Mouse (Mus musculus) lung, embryonic 15.5 days (tissue): ENCODE measurements around the gene Apela. TPM values are rescaled to one million over a fixed set of nuclear protein-coding genes. Genes with fewer than 3 reads are reported as not detected.
A peak's percentile ranks its signal among the peaks of the same experiment; 100 is the strongest.

Experiments used
- ATAC-seq: fragments of 200-750 bp; cut with Nextera tagmentation; 2 replicates; pipeline ENCODE4 v1.8.0; 2017; ENCODE audit warnings: moderate number of reproducible peaks, borderline replicate concordance; ENCODE audit not compliant: low FRiP score, low TSS enrichment; ENCODE audit errors: extremely low read depth
- H3K27ac ChIP-seq: fragments of 300-500 bp; sonication (generic); 2 replicates; pipeline ENCODE4 v1.5.1; 2015; ENCODE audit warnings: moderate library complexity, mild to moderate bottlenecking, inconsistent platforms
- H3K27me3 ChIP-seq: fragments of 300-500 bp; sonication (generic); 2 replicates; pipeline ENCODE4 v1.6.1; 2015; ENCODE audit warnings: inconsistent platforms
- H3K36me3 ChIP-seq: fragments of 300-500 bp; sonication (generic); 2 replicates; pipeline ENCODE4 v1.6.1; 2015; ENCODE audit warnings: inconsistent platforms
- H3K4me1 ChIP-seq: fragments of 300-500 bp; sonication (generic); 2 replicates; pipeline ENCODE4 v1.6.1; 2015; ENCODE audit warnings: inconsistent platforms
- H3K4me2 ChIP-seq: fragments of 300-500 bp; sonication (generic); 2 replicates; pipeline ENCODE4 v1.6.1; 2015; ENCODE audit warnings: inconsistent platforms, mild to moderate bottlenecking, moderate library complexity
- H3K4me3 ChIP-seq: fragments of 300-500 bp; sonication (generic); 2 replicates; pipeline ENCODE4 v1.5.1; 2015; ENCODE audit warnings: mild to moderate bottlenecking, inconsistent platforms
- H3K9ac ChIP-seq: fragments of 300-500 bp; sonication (generic); 2 replicates; pipeline ENCODE4 v1.6.1; 2015; ENCODE audit warnings: inconsistent platforms
- H3K9me3 ChIP-seq: fragments of 300-500 bp; sonication (generic); 2 replicates; pipeline ENCODE4 v1.6.1; 2016; ENCODE audit warnings: inconsistent platforms
- WGBS: fragments of 180-500 bp; shearing (Covaris S2); methylation state at CpG from one replicate; pipeline ENCODE4 v1.1.7; 2015; 5-methylcytosine and 5-hydroxymethylcytosine counted together
- polyA plus RNA-seq: library from polyadenylated mRNA; unstranded; fragments of >200 nt; fragmentation: Nextera tagmentation; extraction: Ambion mirVana; gene quantifications from 2 replicates; pipeline ENCODE4 v1.2.1, GENCODE M21; 2015

Apela gene
- 0.90 and 1.3 TPM in 2 replicates for polyA plus RNA-seq

GRCm38 (mm10) chr8:65037117-65037533, at the start of gene Apela:
Apela (minus strand) TSS chr8:65037336.
- no peaks in the 10 kb centered on the region for H3K9me3 ChIP-seq
- peaks cover 9% of the 10 kb centered on the region; the same call in 1 of the 2 replicates for H3K4me1 ChIP-seq
- no peaks in the 10 kb centered on the region for H3K36me3 ChIP-seq
- H3K9ac ChIP-seq = peak within 1 kb of the TSS; percentile 27; the same call in 1 of the 2 replicates
- under 1% methylated on average over 8 of the region's 8 CpGs for WGBS
- peak within 1 kb of the TSS; percentile 63 for H3K4me2 ChIP-seq
- H3K27ac ChIP-seq = no peak within 1 kb of the TSS
- H3K27me3 ChIP-seq = no peaks in the 10 kb centered on the region
- ATAC-seq = peak; percentile 83; the same call in 1 of the 2 replicates
- peak within 1 kb of the TSS; percentile 32 for H3K4me3 ChIP-seq

GRCm38 (mm10) chr8:65085680-65086079, 48.5 kb upstream of the Apela start:
- Histone ChIP-seq H3K9me3 (no peaks in the 10 kb centered on the region), H3K27ac (no peak overlapping the region), H3K36me3 (no peaks in the 10 kb centered on the region), H3K4me3 (no peak overlapping the region), H3K27me3 (no peaks in the 10 kb centered on the region), H3K4me1 (no peaks in the 10 kb centered on the region), H3K9ac (no peak overlapping the region), H3K4me2 (no peak overlapping the region)
- 74% methylated on average over 2 of the region's 2 CpGs for WGBS
- ATAC-seq = no peak

- no peak for ATAC-seq
These were observed 43.6 kb upstream of the Apela start for GRCm38 (mm10) chr8:65080731-65081130.

GRCm38 (mm10) chr8:65074733-65075132, 37.6 kb upstream of the Apela start, which contains the start of gene Gm10663:
Gm10663 (plus strand) TSS chr8:65075033.
- Histone ChIP-seq H3K27ac (no peak within 1 kb of the TSS), H3K27me3 (no peaks in the 10 kb centered on the region), H3K4me2 (no peak within 1 kb of the TSS), H3K4me3 (no peak within 1 kb of the TSS), H3K36me3 (no peaks in the 10 kb centered on the region), H3K4me1 (no peaks in the 10 kb centered on the region), H3K9me3 (no peaks in the 10 kb centered on the region), H3K9ac (no peak within 1 kb of the TSS)
- 84% methylated on average over 2 of the region's 2 CpGs for WGBS
- ATAC-seq = no peak

More at GRCm38 (mm10) chr8:65080731-65081130, 43.6 kb upstream of the Apela start:
- H3K9me3 ChIP-seq = no peaks in the 10 kb centered on the region
- no peaks in the 10 kb centered on the region for H3K4me1 ChIP-seq
- no peak overlapping the region for H3K4me3 ChIP-seq
- H3K9ac ChIP-seq = no peak overlapping the region
- H3K4me2 ChIP-seq = no peak overlapping the region
- H3K27me3 ChIP-seq = no peaks in the 10 kb centered on the region
- WGBS = 57% methylated on average over 9 of the region's 9 CpGs
- H3K36me3 ChIP-seq = no peaks in the 10 kb centered on the region
- H3K27ac ChIP-seq = no peak overlapping the region

- Histone ChIP-seq H3K4me1 (no peaks in the 10 kb centered on the region), H3K9me3 (no peaks in the 10 kb centered on the region), H3K36me3 (no peaks in the 10 kb centered on the region), H3K4me2 (no peak overlapping the region), H3K4me3 (no peak overlapping the region), H3K9ac (no peak overlapping the region), H3K27me3 (no peaks in the 10 kb centered on the region), H3K27ac (no peak overlapping the region)
- WGBS = 62% methylated on average over 4 of the region's 4 CpGs
- ATAC-seq = no peak
These were observed 33.9 kb upstream of the Apela start for GRCm38 (mm10) chr8:65070996-65071395.

- 93% methylated on average over 4 of the region's 4 CpGs for WGBS
- Histone ChIP-seq H3K27ac (no peak overlapping the region), H3K4me2 (no peak overlapping the region), H3K27me3 (no peaks in the 10 kb centered on the region), H3K4me1 (no peaks in the 10 kb centered on the region), H3K4me3 (no peak overlapping the region), H3K9ac (no peak overlapping the region), H3K36me3 (no peaks in the 10 kb centered on the region), H3K9me3 (no peaks in the 10 kb centered on the region)
- no peak for ATAC-seq
These were observed 31.3 kb upstream of the Apela start for GRCm38 (mm10) chr8:65068473-65068819.

- no peak overlapping the region for H3K27ac ChIP-seq
- no peak overlapping the region for H3K4me2 ChIP-seq
- no peak overlapping the region for H3K4me3 ChIP-seq
- no peak for ATAC-seq
- H3K9me3 ChIP-seq = no peaks in the 10 kb centered on the region
- H3K36me3 ChIP-seq = no peaks in the 10 kb centered on the region
- H3K4me1 ChIP-seq = no peaks in the 10 kb centered on the region
- no peak overlapping the region for H3K9ac ChIP-seq
- H3K27me3 ChIP-seq = no peaks in the 10 kb centered on the region
- WGBS = 48% methylated on average over 10 of the region's 10 CpGs
These were observed 30.7 kb upstream of the Apela start for GRCm38 (mm10) chr8:65067694-65068472.

- Histone ChIP-seq H3K4me3 (no peak overlapping the region), H3K4me2 (no peak overlapping the region), H3K27ac (no peak overlapping the region), H3K36me3 (no peaks in the 10 kb centered on the region), H3K27me3 (no peaks in the 10 kb centered on the region), H3K9ac (no peak overlapping the region), H3K9me3 (no peaks in the 10 kb centered on the region), H3K4me1 (no peaks in the 10 kb centered on the region)
- WGBS = 90% methylated on average over 4 of the region's 4 CpGs
- ATAC-seq = no peak
These were observed 29.9 kb upstream of the Apela start for GRCm38 (mm10) chr8:65067031-65067430.

GRCm38 (mm10) chr8:65065622-65066021, 28.5 kb upstream of the Apela start:
- ATAC-seq = no peak
- WGBS = 98% methylated on average over 3 of the region's 3 CpGs
- no peak overlapping the region for H3K9ac ChIP-seq

GRCm38 (mm10) chr8:65064071-65064470, 26.9 kb upstream of the Apela start:
- ATAC-seq = no peak
- no peak overlapping the region for H3K9ac ChIP-seq
- no peaks in the 10 kb centered on the region for H3K27me3 ChIP-seq
- H3K27ac ChIP-seq = no peak overlapping the region
- no peaks in the 10 kb centered on the region for H3K36me3 ChIP-seq
- H3K4me2 ChIP-seq = no peak overlapping the region
- WGBS = 66% methylated on average over 2 of the region's 2 CpGs
- H3K4me1 ChIP-seq = no peaks in the 10 kb centered on the region
- no peak overlapping the region for H3K4me3 ChIP-seq
- no peaks in the 10 kb centered on the region for H3K9me3 ChIP-seq

More at GRCm38 (mm10) chr8:65065622-65066021, 28.5 kb upstream of the Apela start:
- Histone ChIP-seq H3K4me3 (no peak overlapping the region), H3K27ac (no peak overlapping the region), H3K4me2 (no peak overlapping the region), H3K36me3 (no peaks in the 10 kb centered on the region), H3K4me1 (no peaks in the 10 kb centered on the region), H3K27me3 (no peaks in the 10 kb centered on the region), H3K9me3 (no peaks in the 10 kb centered on the region)

GRCm38 (mm10) chr8:65062195-65062594, 25.1 kb upstream of the Apela start:
- Histone ChIP-seq H3K27ac (no peak overlapping the region), H3K4me3 (no peak overlapping the region), H3K9ac (no peak overlapping the region), H3K27me3 (no peaks in the 10 kb centered on the region), H3K4me1 (no peaks in the 10 kb centered on the region), H3K4me2 (no peak overlapping the region), H3K9me3 (no peaks in the 10 kb centered on the region), H3K36me3 (no peaks in the 10 kb centered on the region)
- 82% methylated on average over 4 of the region's 4 CpGs for WGBS
- ATAC-seq = no peak

- H3K9me3 ChIP-seq = no peaks in the 10 kb centered on the region
- no peaks in the 10 kb centered on the region for H3K27me3 ChIP-seq
- H3K27ac ChIP-seq = no peak overlapping the region
- no peak overlapping the region for H3K4me2 ChIP-seq
- 82% methylated on average over 4 of the region's 4 CpGs for WGBS
- H3K4me3 ChIP-seq = no peak overlapping the region
- ATAC-seq = no peak
- no peaks in the 10 kb centered on the region for H3K36me3 ChIP-seq
- no peak overlapping the region for H3K9ac ChIP-seq
- no peaks in the 10 kb centered on the region for H3K4me1 ChIP-seq
These were observed 19.6 kb upstream of the Apela start for GRCm38 (mm10) chr8:65056722-65057121.
